Mouse (Mus musculus) forelimb bud, embryonic 11.5 days (tissue): ENCODE data around the gene Wdr26.

Experiments used
- DNase-seq: peaks from one replicate; pipeline ENCODE4 v3.0.0-alpha.2; 2012; ENCODE audit warnings: low read depth, low spot score

Gene Wdr26

GRCm38 (mm10) chr1:181211920-181212633, at the start of gene Wdr26:
Gene Wdr26 (minus strand): TSS chr1:181212001.
- DNase-seq = peak; percentile 83

GRCm38 (mm10) chr1:181260949-181261696, 49.3 kb upstream of the Wdr26 start:
- DNase-seq = no peak

DNA sequence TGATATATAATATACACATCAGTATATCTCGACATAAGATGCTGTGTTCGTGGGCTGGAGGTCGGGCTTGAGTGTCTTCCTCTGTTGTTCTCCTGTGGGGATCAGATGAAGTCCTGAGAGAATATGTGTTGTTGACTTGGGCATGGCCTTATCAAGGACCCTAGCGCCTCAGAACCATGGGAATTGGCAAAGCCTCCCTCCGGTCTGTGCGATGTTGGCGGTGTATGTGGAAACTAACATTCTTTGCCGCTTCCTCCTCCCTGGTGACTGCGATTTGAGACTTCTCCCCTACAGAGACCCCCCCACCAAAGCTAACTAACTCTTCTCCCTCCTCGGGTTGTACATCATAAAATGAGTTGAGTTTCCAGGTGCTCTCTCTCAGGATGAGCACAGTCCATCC, 48.6 kb upstream of the Wdr26 start:
- no peak for DNase-seq

- no peak for DNase-seq
Observed at GRCm38 (mm10) chr1:181259626-181260410, 48.0 kb upstream of the Wdr26 start.

- DNase-seq = no peak
Observed at GRCm38 (mm10) chr1:181259056-181259455, 47.3 kb upstream of the Wdr26 start.

- no peak for DNase-seq
Observed at GRCm38 (mm10) chr1:181258616-181259015, 46.8 kb upstream of the Wdr26 start.

DNA sequence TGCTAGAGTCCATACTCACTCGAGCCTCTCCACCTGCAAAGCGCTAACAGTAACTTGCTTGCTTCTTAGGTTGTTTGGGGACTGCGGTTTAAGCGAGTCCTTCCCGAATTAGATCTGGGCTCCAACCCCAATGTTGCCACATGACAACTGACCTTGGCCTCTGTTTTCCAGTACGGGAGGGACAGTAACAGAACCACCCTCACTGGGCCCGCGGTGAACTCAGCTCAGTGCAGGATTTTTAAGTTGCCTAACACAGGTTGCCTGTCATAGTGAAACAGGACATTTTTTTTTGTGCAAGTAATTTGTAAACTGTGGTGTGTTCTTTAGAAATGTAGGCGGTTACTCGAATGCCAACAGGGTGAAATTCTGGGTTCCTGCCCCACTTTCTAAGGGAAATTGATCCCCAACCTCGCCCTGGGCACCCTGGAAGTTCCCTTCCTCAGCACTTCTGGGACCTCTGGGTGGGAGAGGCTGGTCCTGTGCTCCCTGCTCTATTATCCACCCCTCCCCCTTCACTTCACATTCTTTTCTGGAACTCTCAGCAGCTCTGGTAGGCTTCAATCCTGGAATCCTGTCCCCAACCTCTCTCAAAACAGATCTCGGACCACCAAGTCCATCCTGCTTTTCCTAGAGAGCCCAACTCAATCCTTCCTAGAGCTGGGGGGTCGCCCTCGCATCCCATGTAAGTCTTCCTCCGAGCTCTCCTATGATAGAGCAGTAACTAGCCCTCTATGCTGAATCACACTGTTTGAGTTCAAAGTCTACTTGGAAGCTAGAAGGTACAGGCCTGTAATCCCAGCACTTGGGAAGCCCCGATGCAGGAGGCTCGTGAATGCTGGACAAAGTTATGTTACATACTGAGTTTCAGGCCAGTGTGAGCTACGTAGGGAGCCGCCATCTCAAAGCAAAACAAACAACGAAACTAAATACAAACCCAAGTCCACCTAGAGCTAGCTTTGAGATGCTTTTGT, 46.1 kb upstream of the Wdr26 start:
- DNase-seq = no peak

GRCm38 (mm10) chr1:181256689-181257584, 45.1 kb upstream of the Wdr26 start:
- no peak for DNase-seq

DNA sequence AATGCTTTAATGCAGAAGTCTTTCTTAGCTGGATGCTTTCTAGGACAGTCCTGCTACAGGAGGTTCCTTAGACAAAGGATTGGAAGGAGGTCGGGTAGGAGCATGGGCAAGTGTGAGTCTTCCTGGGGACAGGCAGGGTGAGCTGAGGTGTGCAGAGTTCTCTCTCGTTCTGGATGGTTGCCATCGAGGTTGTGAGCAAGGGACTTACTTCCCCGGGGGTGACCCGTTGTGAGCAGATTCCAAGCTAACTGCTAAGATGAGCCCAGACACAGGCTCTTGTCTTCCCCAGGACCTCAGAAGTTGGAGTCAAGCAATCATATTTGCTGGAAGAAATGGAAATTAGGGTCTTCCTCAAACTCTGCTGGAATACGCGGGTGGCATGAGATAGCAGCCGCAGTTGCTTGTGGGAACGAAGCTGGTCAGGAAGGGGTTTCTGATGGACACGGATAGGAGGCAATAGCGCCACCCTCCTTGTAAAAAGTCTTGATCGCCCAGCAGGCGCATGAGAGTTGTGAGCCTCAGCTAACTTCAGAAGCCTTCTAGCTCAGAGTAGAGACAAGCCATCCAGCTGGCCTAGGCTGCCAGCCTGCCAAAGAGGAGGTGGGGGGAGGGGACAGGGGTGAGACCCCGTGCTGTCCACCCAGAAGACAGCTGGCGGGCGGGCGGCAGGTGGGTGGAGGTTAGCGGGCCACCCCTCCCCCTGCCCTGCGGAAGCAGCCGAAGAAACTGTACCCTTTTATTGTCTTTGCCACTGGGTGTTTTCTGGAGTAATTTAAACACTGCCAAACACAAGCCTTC, 44.3 kb upstream of the Wdr26 start:
- peak; percentile 48 for DNase-seq

- no peak for DNase-seq
Observed at GRCm38 (mm10) chr1:181255450-181255849, 43.6 kb upstream of the Wdr26 start.

GRCm38 (mm10) chr1:181251624-181252023, 39.8 kb upstream of the Wdr26 start:
- DNase-seq = no peak

- DNase-seq = no peak
Observed at GRCm38 (mm10) chr1:181250961-181251360, 39.2 kb upstream of the Wdr26 start.

DNA sequence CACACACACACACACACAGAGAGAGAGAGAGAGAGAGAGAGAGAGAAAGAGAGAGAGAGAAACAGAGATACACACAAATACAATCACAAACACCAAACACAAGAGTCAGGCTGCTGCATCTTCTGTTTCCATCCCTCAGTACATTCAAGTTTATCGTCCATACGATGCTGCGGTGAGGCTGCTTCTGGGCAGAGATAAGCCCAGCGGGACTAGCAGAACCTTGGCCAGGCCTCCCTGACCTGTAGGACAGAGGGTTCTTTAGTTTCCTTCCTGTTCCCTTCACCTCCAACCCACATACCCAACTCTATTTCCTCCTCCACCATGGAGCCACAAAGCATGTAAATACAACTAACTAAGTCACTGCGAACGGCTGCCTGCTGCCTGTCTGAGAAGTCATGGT, 37.7 kb upstream of the Wdr26 start:
- DNase-seq = no peak

DNA sequence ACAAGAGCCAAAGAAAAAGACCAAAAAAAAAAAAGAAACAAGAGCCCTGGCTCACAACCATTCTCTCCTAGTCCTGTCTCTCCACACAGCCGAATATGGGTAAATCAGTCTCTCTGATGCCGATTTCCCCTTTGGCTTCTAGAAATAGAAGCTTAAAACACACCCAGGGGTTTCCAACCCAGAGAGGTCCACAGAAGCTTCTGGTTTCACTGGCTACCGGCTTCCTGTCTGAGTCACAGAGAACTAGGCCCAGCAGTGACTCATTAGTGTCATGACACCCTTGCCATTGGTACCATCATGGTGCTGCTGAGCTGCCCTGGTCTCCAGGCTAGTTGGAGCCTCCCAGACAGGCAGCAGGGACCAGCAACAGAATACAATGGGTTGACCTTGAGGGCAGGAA, 35.4 kb upstream of the Wdr26 start:
- no peak for DNase-seq

- no peak for DNase-seq
Observed at GRCm38 (mm10) chr1:181246487-181247138, 34.8 kb upstream of the Wdr26 start.

DNA sequence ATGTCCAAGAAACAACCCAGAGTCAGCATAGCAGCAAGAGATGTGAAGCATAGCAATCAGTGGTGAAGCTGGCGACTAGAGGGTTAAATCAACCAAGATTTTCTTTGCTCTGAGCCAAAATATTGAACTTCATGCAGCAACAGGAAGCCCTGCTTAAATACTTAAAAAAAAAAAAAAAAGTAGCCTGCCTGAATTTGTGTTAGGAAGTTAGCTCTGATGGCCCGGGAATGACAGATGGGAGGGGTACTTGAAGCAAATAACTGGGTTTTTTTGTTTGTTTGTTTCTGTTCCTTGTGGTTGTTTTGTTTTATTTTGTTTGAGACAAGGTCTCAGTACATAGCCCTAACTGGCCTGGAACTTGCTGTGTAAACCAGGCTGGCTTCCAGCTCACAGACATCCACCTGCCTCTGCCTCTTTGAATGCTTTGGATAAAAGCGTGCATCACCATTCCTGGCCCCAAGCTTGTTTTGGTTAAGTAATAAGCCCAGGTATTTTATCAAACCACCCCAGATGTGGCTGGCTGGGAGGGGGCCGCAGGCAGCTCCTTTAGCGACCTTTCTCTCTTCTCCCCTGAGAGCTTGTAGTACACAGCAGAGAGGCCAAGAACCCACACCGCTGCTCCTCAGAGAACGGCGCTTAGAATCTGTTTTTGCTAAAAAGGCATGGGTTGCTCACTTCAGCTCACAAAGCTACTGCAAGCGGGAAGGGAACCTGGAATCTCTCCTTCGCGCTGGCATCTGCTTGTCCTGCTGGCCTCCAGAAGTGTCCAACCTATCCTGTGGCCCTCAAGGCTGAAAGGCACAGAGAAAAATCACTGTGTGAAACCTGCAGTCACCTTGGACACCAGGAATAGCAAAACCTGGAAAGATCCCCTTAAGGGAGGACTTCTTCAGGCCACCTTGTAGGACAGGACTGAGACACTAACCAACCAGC, 34.0 kb upstream of the Wdr26 start:
- DNase-seq = no peak

- no peak for DNase-seq
Observed at GRCm38 (mm10) chr1:181245067-181245466, 33.3 kb upstream of the Wdr26 start.

DNA sequence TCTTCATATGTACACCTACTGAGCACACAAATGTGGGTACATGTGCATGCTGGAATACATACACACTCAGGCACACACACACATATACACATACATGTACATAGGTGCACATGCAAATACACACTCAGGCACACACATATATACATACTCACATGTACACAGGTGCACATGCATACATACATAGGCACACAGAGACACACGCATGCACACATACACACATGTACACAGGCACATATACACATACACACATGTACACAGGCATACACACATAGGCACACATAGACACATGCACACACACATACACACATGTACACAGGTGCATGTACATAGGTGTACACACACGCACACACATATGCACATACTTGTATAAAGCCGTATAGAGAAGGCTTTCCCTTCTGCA, 29.4 kb upstream of the Wdr26 start:
- DNase-seq = no peak
